Mouse (Mus musculus): ENCODE data around the gene Plcb1. TPM values are rescaled to one million over a fixed set of nuclear protein-coding genes. Genes with fewer than 3 reads are reported as not detected.

Gene Plcb1
- polyA plus RNA-seq, 1 experiment from 2014 or later: 51.8 TPM

DNA sequence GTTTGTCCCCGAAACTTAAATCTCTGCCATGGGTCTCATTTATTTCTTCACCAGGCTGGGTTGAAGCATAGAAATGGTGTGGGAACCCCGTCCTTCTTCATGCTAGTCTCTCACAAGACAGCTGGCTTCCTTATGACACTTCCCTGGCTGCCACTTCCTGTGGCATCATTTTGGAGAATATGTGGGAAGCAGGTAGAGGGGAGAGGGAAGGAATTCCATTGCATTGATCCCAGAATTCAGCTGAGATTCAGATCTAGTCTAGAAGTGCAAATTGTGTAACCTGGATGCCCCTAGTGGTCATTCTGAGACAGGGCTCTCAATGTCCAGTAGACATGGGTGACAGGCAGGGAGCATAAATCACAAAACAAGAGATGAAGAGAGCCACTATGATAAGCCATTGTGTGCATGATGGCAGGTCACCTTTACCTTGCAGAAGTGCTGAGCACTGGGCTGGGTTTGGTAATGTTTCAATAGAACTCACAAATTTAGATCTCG is 466.0 kb downstream of the Plcb1 start:
- no peak overlapping the region for H3K4me2 ChIP-seq (ENCODE audit: low read length)
- no peaks in the 10 kb centered on the region for H3K27me3 ChIP-seq (replicated peaks; ENCODE audit: control insufficient read depth, insufficient read depth, low read length)
- no peak overlapping the region for H3K27ac ChIP-seq (ENCODE audit: low read depth, low read length)
- H3K36me3 ChIP-seq (ENCODE audit: control insufficient read depth, insufficient read depth, low read length): no peaks in the 10 kb centered on the region
- WGBS: 94% methylated on average over 3 of the region's 3 CpGs
- ATAC-seq: no peak
- H3K9me3 ChIP-seq (ENCODE audit: control insufficient read depth, low read length): no peaks in the 10 kb centered on the region
- H3K9ac ChIP-seq (ENCODE audit: low read depth, low read length): no peak overlapping the region
- H3K4me1 ChIP-seq (ENCODE audit: control insufficient read depth, insufficient read depth, low read depth, low read length): no peaks in the 10 kb centered on the region
- no peak overlapping the region for H3K4me3 ChIP-seq (ENCODE audit: low read length)

DNA sequence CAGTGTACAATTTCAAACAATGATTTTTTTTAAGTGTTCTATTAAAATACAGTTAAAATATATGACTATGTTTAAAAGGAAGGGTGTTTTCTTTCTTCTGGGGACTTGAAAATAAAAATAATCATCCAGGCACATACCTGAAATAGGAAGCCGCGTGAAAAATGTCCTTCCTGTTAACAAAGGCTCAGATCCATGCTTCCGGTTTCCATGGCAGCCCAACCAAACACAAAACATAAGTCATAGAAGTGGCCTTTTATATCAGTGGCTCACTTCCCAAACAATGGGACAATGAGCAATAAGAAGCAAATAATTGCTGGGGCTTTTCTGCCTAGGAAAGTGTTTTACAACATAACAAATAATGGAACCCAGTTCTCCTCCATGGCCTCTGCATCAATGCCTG is 473.3 kb downstream of the Plcb1 start:
- Histone ChIP-seq H3K36me3 (ENCODE audit: control insufficient read depth, insufficient read depth, low read length) (no peaks in the 10 kb centered on the region), H3K9ac (ENCODE audit: low read depth, low read length) (no peak overlapping the region), H3K4me3 (ENCODE audit: low read length) (no peak overlapping the region), H3K27ac (ENCODE audit: low read depth, low read length) (no peak overlapping the region), H3K4me2 (ENCODE audit: low read length) (no peak overlapping the region), H3K9me3 (ENCODE audit: control insufficient read depth, low read length) (no peaks in the 10 kb centered on the region), H3K27me3 (replicated peaks; ENCODE audit: control insufficient read depth, insufficient read depth, low read length) (no peaks in the 10 kb centered on the region), H3K4me1 (ENCODE audit: control insufficient read depth, insufficient read depth, low read depth, low read length) (no peaks in the 10 kb centered on the region)
- no peak for ATAC-seq
- WGBS: 51% methylated on average over 3 of the region's 3 CpGs

DNA sequence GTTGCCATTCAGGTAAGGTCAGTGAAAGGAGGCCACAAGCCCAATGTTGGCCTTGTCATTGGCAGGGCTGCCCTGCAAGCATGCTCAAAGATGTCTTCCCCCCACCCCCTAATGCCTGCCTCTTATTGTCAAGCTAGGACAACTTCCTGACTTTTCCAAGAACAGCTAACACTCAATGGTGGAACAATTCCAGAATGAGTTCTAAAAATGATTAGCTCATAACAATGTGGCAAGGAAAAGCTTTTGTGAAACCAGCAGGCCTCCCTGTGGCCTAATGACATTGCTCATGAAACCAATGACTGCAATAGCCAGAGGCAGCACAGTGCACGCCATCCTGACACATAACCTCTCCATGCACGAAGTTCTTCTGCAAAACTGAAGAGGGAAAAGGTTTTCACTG is 478.1 kb downstream of the Plcb1 start:
- H3K4me2 ChIP-seq (ENCODE audit: low read length): no peak overlapping the region
- no peaks in the 10 kb centered on the region for H3K4me1 ChIP-seq (ENCODE audit: control insufficient read depth, insufficient read depth, low read depth, low read length)
- no peak overlapping the region for H3K4me3 ChIP-seq (ENCODE audit: low read length)
- no peak for ATAC-seq
- no peaks in the 10 kb centered on the region for H3K36me3 ChIP-seq (ENCODE audit: control insufficient read depth, insufficient read depth, low read length)
- 79% methylated on average over 2 of the region's 2 CpGs for WGBS
- no peak overlapping the region for H3K9ac ChIP-seq (ENCODE audit: low read depth, low read length)
- H3K9me3 ChIP-seq (ENCODE audit: control insufficient read depth, low read length): no peaks in the 10 kb centered on the region
- no peak overlapping the region for H3K27ac ChIP-seq (ENCODE audit: low read depth, low read length)
- H3K27me3 ChIP-seq (replicated peaks; ENCODE audit: control insufficient read depth, insufficient read depth, low read length): no peaks in the 10 kb centered on the region

DNA sequence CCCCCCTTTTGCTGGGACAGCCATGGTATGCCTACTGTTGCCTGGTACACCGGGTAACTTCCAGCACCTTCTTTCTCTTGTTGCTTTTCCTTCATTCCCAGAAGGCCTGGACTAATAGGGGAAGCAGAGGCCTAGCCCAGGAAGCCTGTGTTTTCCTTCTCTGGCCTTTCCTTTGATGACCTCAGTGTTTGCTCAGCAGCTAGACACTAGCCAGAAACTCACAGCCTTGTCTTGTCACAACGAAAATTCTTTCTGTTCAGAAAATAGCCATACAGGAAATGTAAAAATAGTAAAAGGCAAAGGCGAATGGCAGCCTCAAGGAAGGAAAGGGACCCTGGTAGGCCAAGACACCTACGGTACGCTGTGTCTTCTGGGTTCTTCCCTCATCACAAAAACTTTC is 489.1 kb downstream of the Plcb1 start:
- Histone ChIP-seq H3K27me3 (replicated peaks; ENCODE audit: control insufficient read depth, insufficient read depth, low read length) (no peaks in the 10 kb centered on the region), H3K4me3 (ENCODE audit: low read length) (no peak overlapping the region), H3K4me1 (ENCODE audit: control insufficient read depth, insufficient read depth, low read depth, low read length) (no peaks in the 10 kb centered on the region), H3K27ac (ENCODE audit: low read depth, low read length) (no peak overlapping the region), H3K9me3 (ENCODE audit: control insufficient read depth, low read length) (no peaks in the 10 kb centered on the region), H3K4me2 (ENCODE audit: low read length) (no peak overlapping the region), H3K36me3 (ENCODE audit: control insufficient read depth, insufficient read depth, low read length) (no peaks in the 10 kb centered on the region), H3K9ac (ENCODE audit: low read depth, low read length) (no peak overlapping the region)
- no peak for ATAC-seq
- WGBS: 83% methylated on average over 5 of the region's 5 CpGs

DNA sequence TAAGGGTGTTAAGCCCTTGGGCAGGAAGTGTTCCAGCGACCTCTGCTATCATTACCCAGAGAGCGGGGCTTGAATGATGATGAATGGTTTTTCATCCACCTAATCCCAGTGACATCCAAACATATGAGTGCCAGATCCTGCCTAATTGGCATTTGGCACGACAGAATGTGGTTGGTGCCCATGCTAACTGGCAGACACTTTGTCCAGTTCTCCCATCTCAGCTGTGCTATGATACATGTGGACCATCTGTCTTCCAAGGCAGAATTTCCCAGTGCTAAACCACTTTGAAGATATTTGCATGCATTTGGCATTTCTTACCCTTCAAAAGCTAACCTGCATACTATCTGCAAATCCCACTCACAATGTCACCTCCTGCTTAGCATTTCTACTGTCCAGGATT is 492.6 kb downstream of the Plcb1 start:
- Histone ChIP-seq H3K27me3 (replicated peaks; ENCODE audit: control insufficient read depth, insufficient read depth, low read length) (no peaks in the 10 kb centered on the region), H3K27ac (ENCODE audit: low read depth, low read length) (no peak overlapping the region; the same call in 1 of the 2 replicates), H3K4me3 (ENCODE audit: low read length) (no peak overlapping the region), H3K36me3 (ENCODE audit: control insufficient read depth, insufficient read depth, low read length) (no peaks in the 10 kb centered on the region), H3K4me2 (ENCODE audit: low read length) (no peak overlapping the region), H3K9ac (ENCODE audit: low read depth, low read length) (no peak overlapping the region), H3K4me1 (ENCODE audit: control insufficient read depth, insufficient read depth, low read depth, low read length) (no peaks in the 10 kb centered on the region), H3K9me3 (ENCODE audit: control insufficient read depth, low read length) (no peaks in the 10 kb centered on the region)
- ATAC-seq: peak; percentile 88
- WGBS: 48% methylated on average over 3 of the region's 3 CpGs

DNA sequence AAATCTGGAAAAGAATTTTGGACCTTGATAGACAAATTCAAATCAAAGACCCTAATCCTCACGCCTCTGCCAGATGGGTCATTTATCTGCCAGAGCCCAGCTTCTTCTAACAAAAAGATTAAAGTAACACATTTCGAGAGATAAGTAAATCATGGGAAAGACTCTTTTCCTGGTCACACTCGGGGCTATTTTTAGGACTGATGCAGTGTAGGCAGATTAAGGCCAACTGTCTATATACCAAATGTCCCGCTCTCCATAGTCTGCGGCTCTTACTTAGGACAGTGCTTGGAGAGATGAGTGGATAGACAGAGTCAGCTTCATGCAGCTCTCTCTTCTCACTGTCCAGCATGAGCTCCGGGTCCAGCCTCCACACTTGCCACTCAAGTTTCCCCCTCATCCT is 493.2 kb downstream of the Plcb1 start:
- Histone ChIP-seq H3K9ac (ENCODE audit: low read depth, low read length) (no peak overlapping the region), H3K27me3 (replicated peaks; ENCODE audit: control insufficient read depth, insufficient read depth, low read length) (no peaks in the 10 kb centered on the region), H3K36me3 (ENCODE audit: control insufficient read depth, insufficient read depth, low read length) (no peaks in the 10 kb centered on the region), H3K4me1 (ENCODE audit: control insufficient read depth, insufficient read depth, low read depth, low read length) (no peaks in the 10 kb centered on the region), H3K27ac (ENCODE audit: low read depth, low read length) (no peak overlapping the region; the same call in 1 of the 2 replicates), H3K4me2 (ENCODE audit: low read length) (no peak overlapping the region), H3K4me3 (ENCODE audit: low read length) (no peak overlapping the region), H3K9me3 (ENCODE audit: control insufficient read depth, low read length) (no peaks in the 10 kb centered on the region)
- 82% methylated on average over 6 of the region's 6 CpGs for WGBS
- ATAC-seq: no peak

DNA sequence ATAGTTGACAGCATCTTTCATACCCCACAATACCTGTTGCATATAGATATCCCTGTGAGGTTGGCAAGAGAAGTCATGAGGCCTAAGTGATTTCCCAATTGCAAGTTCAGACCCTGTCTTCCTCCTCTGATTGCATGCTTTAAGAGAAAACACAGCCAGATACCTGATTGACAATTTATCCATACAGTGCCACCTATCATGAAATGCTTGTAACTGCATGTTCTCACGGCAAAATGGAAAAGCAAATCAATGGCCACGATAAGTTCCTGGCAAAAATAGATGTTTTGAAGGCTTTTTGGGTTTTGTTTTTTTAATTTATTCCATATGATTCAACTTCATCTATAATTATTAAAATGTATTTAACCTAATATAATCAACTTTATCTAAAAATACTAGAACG is 497.9 kb downstream of the Plcb1 start:
- H3K4me3 ChIP-seq (ENCODE audit: low read length): no peak overlapping the region
- no peaks in the 10 kb centered on the region for H3K4me1 ChIP-seq (ENCODE audit: control insufficient read depth, insufficient read depth, low read depth, low read length)
- no peak overlapping the region for H3K9ac ChIP-seq (ENCODE audit: low read depth, low read length)
- H3K36me3 ChIP-seq (ENCODE audit: control insufficient read depth, insufficient read depth, low read length): no peaks in the 10 kb centered on the region
- no peaks in the 10 kb centered on the region for H3K27me3 ChIP-seq (replicated peaks; ENCODE audit: control insufficient read depth, insufficient read depth, low read length)
- H3K9me3 ChIP-seq (ENCODE audit: control insufficient read depth, low read length): no peaks in the 10 kb centered on the region
- no peak for ATAC-seq
- 76% methylated on average over 3 of the region's 3 CpGs for WGBS
- no peak overlapping the region for H3K4me2 ChIP-seq (ENCODE audit: low read length)
- no peak overlapping the region for H3K27ac ChIP-seq (ENCODE audit: low read depth, low read length)

DNA sequence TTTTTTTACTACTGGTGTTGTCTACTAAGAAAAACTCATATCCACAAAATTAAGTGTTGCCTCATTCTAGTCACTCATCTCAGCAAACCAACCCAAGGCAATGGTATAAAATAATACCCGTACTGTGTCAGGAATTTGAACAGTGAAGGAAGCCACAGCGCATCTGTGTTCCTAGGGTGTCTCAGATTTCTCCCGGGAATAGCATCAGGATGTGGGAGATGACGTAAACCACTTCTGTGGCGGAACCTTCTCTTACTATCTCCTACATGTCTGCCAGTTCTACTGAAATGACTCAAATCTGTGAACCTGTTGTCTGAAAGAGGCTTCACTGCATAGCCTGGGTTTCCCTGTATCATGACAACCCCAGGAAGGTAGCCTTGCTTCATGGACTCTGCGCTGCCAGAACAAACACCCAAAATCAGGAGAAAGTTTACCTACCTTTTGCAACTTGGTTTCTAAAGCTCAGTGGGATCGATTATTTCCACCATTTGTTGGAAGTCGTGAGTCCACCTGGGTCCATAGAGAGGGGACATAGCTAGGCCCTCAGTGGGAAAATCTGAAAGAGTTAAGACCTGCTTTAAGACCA is 510.4 kb downstream of the Plcb1 start:
- Histone ChIP-seq H3K27me3 (replicated peaks; ENCODE audit: control insufficient read depth, insufficient read depth, low read length) (no peaks in the 10 kb centered on the region), H3K27ac (ENCODE audit: low read depth, low read length) (no peak overlapping the region), H3K36me3 (ENCODE audit: control insufficient read depth, insufficient read depth, low read length) (no peaks in the 10 kb centered on the region), H3K4me3 (ENCODE audit: low read length) (no peak overlapping the region), H3K9me3 (ENCODE audit: control insufficient read depth, low read length) (no peaks in the 10 kb centered on the region), H3K4me2 (ENCODE audit: low read length) (no peak overlapping the region), H3K4me1 (ENCODE audit: control insufficient read depth, insufficient read depth, low read depth, low read length) (no peaks in the 10 kb centered on the region), H3K9ac (ENCODE audit: low read depth, low read length) (no peak overlapping the region)
- ATAC-seq: no peak
- WGBS: 92% methylated on average over 8 of the region's 8 CpGs

DNA sequence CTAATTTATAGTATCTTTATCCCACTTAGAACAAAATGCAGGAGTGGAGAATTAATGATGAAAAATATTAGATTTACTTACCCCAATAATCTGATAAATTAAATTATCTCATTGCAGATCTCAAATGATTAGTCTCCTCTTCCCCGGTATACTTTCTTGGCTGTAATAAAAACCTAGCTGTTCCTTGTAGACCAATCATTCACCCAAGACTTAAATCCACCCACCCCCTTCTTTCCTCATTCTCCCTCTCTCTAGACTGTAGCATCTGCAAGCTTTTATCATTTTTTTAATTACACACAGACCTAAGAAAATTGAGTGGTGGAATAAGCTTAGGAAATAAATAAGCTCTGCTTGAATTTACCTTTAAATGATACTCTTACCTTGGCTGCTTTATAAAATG is 514.6 kb downstream of the Plcb1 start:
- no peak overlapping the region for H3K27ac ChIP-seq (ENCODE audit: low read depth, low read length)
- ATAC-seq: no peak
- no peak overlapping the region for H3K4me3 ChIP-seq (ENCODE audit: low read length)
- H3K9me3 ChIP-seq (ENCODE audit: control insufficient read depth, low read length): no peaks in the 10 kb centered on the region
- H3K4me2 ChIP-seq (ENCODE audit: low read length): no peak overlapping the region
- H3K36me3 ChIP-seq (ENCODE audit: control insufficient read depth, insufficient read depth, low read length): no peaks in the 10 kb centered on the region
- H3K9ac ChIP-seq (ENCODE audit: low read depth, low read length): no peak overlapping the region
- H3K27me3 ChIP-seq (replicated peaks; ENCODE audit: control insufficient read depth, insufficient read depth, low read length): no peaks in the 10 kb centered on the region
- WGBS: 80% methylated on average over 1 of the region's 1 CpGs
- no peaks in the 10 kb centered on the region for H3K4me1 ChIP-seq (ENCODE audit: control insufficient read depth, insufficient read depth, low read depth, low read length)

DNA sequence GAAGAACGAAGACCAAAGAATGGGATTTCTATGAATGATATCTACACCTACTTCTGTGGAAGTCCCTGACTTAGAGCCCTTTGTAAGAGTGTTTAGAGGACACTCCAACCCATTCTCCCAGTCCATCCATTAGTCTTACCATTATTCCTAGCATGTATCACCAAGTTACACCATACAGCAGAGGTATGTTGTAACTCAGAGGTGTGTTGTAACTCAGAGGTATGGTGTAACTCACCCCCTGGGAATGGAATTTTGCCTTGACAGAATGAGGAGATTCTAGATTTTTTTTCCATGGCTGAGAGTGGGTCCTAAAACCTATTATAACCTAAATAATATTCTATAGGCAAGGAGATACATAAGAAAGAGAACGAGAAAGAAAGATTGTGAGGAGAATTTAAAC is 516.6 kb downstream of the Plcb1 start:
- Histone ChIP-seq H3K4me3 (ENCODE audit: low read length) (no peak overlapping the region), H3K9ac (ENCODE audit: low read depth, low read length) (no peak overlapping the region), H3K4me2 (ENCODE audit: low read length) (no peak overlapping the region), H3K27ac (ENCODE audit: low read depth, low read length) (no peak overlapping the region), H3K9me3 (ENCODE audit: control insufficient read depth, low read length) (no peaks in the 10 kb centered on the region), H3K4me1 (ENCODE audit: control insufficient read depth, insufficient read depth, low read depth, low read length) (no peaks in the 10 kb centered on the region), H3K36me3 (ENCODE audit: control insufficient read depth, insufficient read depth, low read length) (no peaks in the 10 kb centered on the region), H3K27me3 (replicated peaks; ENCODE audit: control insufficient read depth, insufficient read depth, low read length) (no peaks in the 10 kb centered on the region)
- ATAC-seq: no peak
- WGBS: 93% methylated on average over 2 of the region's 2 CpGs

All from hindbrain, embryonic 16.5 days (tissue).